Mouse (Mus musculus): Measurements from ENCODE around the gene Sox12.

GRCm38 (mm10) chr2:152415287-152415686, 17.4 kb upstream of the Sox12 start, which contains the start of gene 6820408C15Rik:
- TF ChIP-seq CTCF (IDR thresholded peaks at IDR 0.05; ENCODE audit: extremely low read depth, insufficient read depth, low read length), result no peak
- TF ChIP-seq POLR2A (IDR thresholded peaks at IDR 0.05; ENCODE audit: extremely low read depth, insufficient read depth, low read length), result no peak

Data from cortical plate, adult 2 months (tissue).